Mouse (Mus musculus) stomach, embryonic 16.5 days (tissue): ENCODE measurements around the gene Cfap57. TPM values are rescaled to one million over a fixed set of nuclear protein-coding genes. Genes with fewer than 3 reads are reported as not detected.
A peak's percentile ranks its signal among the peaks of the same experiment; 100 is the strongest.
"Not testable (repeated sequence)": the region's sequence is repeated elsewhere in the genome, so short reads cannot be mapped to it uniquely, and the experiment has no call there.

Experiments used
- ATAC-seq: fragments of 200-750 bp; cut with Nextera tagmentation; 2 replicates; pipeline ENCODE4 v1.8.0; 2017; ENCODE audit warnings: moderate number of reproducible peaks, moderate TSS enrichment; ENCODE audit not compliant: insufficient read depth, low FRiP score
- H3K27ac ChIP-seq: fragments of 300-500 bp; sonication (generic); 2 replicates; pipeline ENCODE4 v1.5.1; 2014; ENCODE audit warnings: low read length
- H3K27me3 ChIP-seq: fragments of 300-500 bp; sonication (generic); 2 replicates; pipeline ENCODE4 v1.6.1; 2014; ENCODE audit warnings: low read length, control low read depth, mixed read lengths; ENCODE audit not compliant: control insufficient read depth, insufficient read depth
- H3K36me3 ChIP-seq: fragments of 300-500 bp; sonication (generic); 2 replicates; pipeline ENCODE4 v1.6.1; 2014; ENCODE audit warnings: low read length; ENCODE audit not compliant: control insufficient read depth, insufficient read depth
- H3K4me1 ChIP-seq: fragments of 300-500 bp; sonication (generic); 2 replicates; pipeline ENCODE4 v1.6.1; 2014; ENCODE audit warnings: low read length, control low read depth, mixed read lengths; ENCODE audit not compliant: control insufficient read depth, insufficient read depth
- H3K4me2 ChIP-seq: fragments of 300-500 bp; sonication (generic); 2 replicates; pipeline ENCODE4 v1.6.1; 2014; ENCODE audit warnings: low read depth, low read length, mixed read lengths
- H3K4me3 ChIP-seq: fragments of 300-500 bp; sonication (generic); replicated peaks from 2 replicates; pipeline ENCODE4 v1.5.1; 2014; ENCODE audit warnings: mild to moderate bottlenecking, low read length
- H3K9ac ChIP-seq: fragments of 300-500 bp; sonication (generic); 2 replicates; pipeline ENCODE4 v1.6.1; 2014; ENCODE audit warnings: low read length
- H3K9me3 ChIP-seq: fragments of 300-500 bp; sonication (generic); replicated peaks from 2 replicates; pipeline ENCODE4 v1.6.1; 2016; ENCODE audit warnings: low read length, control low read depth; ENCODE audit not compliant: control insufficient read depth
- WGBS: fragments of 180-500 bp; shearing (Covaris S2); extraction: QIAGEN DNeasy Blood & Tissue Kit; methylation state at CpG from one replicate; pipeline ENCODE4 v1.1.7; 2014; 5-methylcytosine and 5-hydroxymethylcytosine counted together
- polyA plus RNA-seq: library from polyadenylated mRNA; unstranded; fragments of >200 nt; fragmentation: Nextera tagmentation; extraction: Ambion mirVana; gene quantifications from 2 replicates; pipeline ENCODE4 v1.2.1, GENCODE M21; 2015

The Cfap57 gene
- polyA plus RNA-seq, 1 experiment from 2014 or later: 0.25 TPM

DNA sequence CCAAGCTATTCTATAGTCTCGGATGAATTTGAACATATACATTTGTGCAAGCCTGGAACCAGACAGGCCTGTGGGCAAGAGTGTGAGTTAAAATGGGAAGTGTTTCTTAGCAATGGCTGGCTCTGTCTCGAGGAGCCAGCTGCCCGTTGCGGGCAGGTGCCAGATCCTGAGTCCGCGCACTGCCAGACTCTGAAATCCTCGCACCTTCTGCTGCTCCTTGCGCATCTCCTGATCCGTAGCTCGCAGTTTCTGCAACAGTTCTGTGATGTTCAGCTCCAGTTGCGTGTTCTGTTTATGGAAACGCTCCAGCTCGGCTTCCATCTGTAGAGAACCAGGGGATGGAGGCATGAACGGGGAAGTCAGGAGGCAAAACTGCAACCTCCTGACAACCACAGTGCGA, 49.1 kb downstream of the Cfap57 start:
- Histone ChIP-seq H3K9ac (no peak overlapping the region), H3K36me3 (no peaks in the 10 kb centered on the region), H3K4me3 (no peak overlapping the region), H3K4me1 (no peaks in the 10 kb centered on the region), H3K27me3 (peaks cover under 1% of the 10 kb centered on the region; the same call in 1 of the 2 replicates), H3K27ac (no peak overlapping the region), H3K9me3 (no peaks in the 10 kb centered on the region), H3K4me2 (no peak overlapping the region)
- no peak for ATAC-seq
- WGBS: 80% methylated on average over 15 of the region's 15 CpGs

DNA sequence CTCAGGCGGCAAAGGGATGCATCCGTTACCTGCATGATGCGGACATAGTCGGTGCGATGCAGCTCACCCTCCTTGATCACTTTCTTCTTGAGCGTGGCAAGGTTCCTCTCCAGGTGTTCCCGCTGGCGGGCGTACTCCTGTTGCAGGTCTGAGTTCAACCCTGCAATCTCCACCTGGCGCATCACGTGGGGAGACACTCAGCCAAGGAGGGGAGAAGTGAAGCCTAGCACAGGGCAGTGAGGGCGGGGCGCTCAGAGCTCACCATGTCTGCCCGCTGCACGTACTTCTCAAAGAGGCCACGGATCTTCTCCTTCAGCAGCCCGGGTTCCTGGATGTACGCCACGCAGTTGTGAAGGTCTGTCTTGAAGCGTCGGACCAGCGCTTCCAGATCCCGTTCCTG, 51.3 kb downstream of the Cfap57 start:
- H3K4me1 ChIP-seq: no peaks in the 10 kb centered on the region
- H3K36me3 ChIP-seq: no peaks in the 10 kb centered on the region
- no peak overlapping the region for H3K4me3 ChIP-seq
- no peak overlapping the region for H3K27ac ChIP-seq
- H3K9ac ChIP-seq: no peak overlapping the region
- WGBS: 74% methylated on average over 23 of the region's 23 CpGs
- H3K4me2 ChIP-seq: no peak overlapping the region
- no peaks in the 10 kb centered on the region for H3K27me3 ChIP-seq
- H3K9me3 ChIP-seq: no peaks in the 10 kb centered on the region
- ATAC-seq: no peak

DNA sequence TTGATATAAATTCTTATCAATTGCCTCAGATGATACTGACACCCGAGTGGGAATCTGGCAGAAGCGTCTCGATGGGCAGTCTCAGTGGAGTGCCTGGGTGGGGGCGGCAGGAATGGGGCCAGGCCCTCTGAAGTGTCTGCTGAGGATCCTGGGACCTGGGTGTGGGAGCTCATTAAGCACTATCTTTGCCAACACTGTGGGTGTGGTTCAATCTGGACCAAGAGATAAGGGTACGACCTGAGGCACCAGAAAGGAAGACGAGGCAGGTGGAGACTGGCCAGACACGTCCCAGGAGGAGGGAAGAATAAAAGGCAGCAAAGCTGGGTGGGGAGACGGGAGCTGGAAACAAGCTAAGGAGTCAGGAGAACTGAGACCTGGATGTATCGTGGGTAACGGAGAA, 51.9 kb downstream of the Cfap57 start:
- 50% methylated on average over 10 of the region's 10 CpGs for WGBS
- H3K4me3 ChIP-seq: no peak overlapping the region
- ATAC-seq: no peak
- H3K36me3 ChIP-seq: no peaks in the 10 kb centered on the region
- no peak overlapping the region for H3K4me2 ChIP-seq
- no peaks in the 10 kb centered on the region for H3K9me3 ChIP-seq
- H3K9ac ChIP-seq: no peak overlapping the region
- no peaks in the 10 kb centered on the region for H3K27me3 ChIP-seq
- H3K27ac ChIP-seq: no peak overlapping the region
- no peaks in the 10 kb centered on the region for H3K4me1 ChIP-seq

DNA sequence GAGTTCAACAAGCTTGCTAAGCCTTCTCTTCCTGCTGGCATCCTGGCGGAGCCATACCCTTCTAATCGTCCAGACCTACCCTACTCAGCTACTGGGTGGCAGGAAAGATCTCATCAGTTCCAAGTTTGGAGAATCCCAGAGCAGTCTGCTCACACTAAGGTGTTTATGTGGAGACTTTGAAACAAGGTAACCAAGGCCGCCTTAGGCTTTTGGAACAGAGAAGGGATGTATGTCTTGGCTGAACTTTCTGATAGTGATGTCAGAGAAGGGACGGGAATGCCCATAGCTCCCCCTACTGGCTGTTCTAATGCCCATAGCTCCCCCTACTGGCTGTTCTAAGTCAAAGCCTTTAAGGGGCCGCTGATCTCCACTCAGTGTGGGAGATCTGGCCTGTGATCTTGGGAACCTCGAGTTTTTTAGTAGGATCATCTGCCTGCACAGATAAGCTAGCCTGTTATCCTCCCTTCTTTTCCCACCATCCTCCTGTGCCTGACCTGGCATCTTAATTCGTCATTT, 54.4 kb downstream of the Cfap57 start:
- Histone ChIP-seq H3K4me1 (no peaks in the 10 kb centered on the region), H3K27ac (no peak overlapping the region), H3K4me2 (no peak overlapping the region), H3K9ac (no peak overlapping the region), H3K4me3 (no peak overlapping the region), H3K27me3 (no peaks in the 10 kb centered on the region), H3K36me3 (no peaks in the 10 kb centered on the region), H3K9me3 (no peaks in the 10 kb centered on the region)
- WGBS: 26% methylated on average over 7 of the region's 7 CpGs
- ATAC-seq: no peak

DNA sequence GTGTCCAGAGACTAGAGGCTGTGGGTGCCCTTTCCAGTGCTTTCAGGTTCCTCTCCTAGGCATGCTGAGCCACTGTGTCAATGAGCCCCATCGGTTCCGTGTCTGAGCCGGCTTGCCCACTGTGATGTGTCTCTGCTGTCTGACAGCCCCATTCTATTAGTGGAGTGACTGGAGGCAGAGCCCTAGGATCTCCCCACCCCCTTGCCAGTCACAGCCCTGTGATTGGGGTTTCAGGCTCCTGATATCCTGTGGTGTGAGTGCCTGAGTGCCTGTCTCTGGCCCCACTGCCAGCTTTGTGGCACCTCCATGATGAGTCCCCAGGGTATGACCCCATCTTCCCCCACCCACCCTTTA, 55.7 kb downstream of the Cfap57 start:
- Histone ChIP-seq H3K9ac (no peak overlapping the region), H3K4me3 (no peak overlapping the region), H3K4me2 (no peak overlapping the region), H3K9me3 (no peaks in the 10 kb centered on the region), H3K27me3 (no peaks in the 10 kb centered on the region), H3K27ac (no peak overlapping the region), H3K4me1 (no peaks in the 10 kb centered on the region), H3K36me3 (no peaks in the 10 kb centered on the region)
- ATAC-seq: no peak
- 53% methylated on average over 3 of the region's 3 CpGs for WGBS

DNA sequence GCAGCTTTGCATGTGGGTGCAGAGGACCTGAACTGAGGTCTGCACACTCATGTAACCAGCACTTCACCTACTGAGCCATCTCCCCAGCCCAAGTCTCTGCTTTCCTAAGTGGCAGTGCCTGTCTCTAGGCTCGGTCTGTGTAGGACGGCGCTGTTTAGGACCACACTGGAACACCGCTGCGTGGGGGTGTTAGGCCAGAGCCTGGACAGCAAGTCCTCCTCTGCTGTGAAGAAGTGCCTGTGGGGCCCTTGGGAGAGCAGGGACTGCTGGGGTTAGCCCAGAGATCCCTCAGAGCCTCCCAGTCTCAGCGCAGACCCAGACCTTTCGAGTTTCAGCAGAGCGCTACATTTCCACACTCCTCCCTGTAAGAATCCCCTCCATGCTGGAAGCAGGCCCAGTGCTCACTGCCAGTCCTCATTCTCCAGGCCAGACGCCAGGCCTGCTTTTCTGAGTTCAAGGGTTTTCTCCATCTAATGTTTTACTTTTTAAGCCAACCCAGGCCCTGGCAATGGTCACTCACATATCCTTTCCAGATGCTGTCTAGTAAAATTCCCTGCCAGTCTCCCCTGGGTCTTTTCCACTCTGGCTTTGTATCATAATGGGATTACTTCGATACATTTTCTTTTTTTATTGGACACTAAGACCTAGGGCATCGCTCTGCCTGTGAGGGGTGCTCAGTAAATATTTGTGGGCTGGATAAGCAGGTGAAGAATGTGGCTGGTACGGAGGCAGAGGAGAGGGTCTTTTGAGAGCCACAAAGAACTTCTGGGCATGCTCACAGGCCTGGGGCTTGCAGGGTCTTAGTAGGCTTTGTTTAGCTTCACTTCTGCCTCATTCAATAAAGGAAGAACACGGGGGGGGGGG, 56.3 kb downstream of the Cfap57 start:
- H3K36me3 ChIP-seq: no peaks in the 10 kb centered on the region
- WGBS: 66% methylated on average over 13 of the region's 13 CpGs
- H3K9me3 ChIP-seq: no peaks in the 10 kb centered on the region
- no peaks in the 10 kb centered on the region for H3K4me1 ChIP-seq
- H3K4me3 ChIP-seq: no peak overlapping the region
- H3K4me2 ChIP-seq: no peak overlapping the region
- peak; percentile 57 for ATAC-seq
- H3K27me3 ChIP-seq: no peaks in the 10 kb centered on the region
- no peak overlapping the region for H3K9ac ChIP-seq
- H3K27ac ChIP-seq: no peak overlapping the region

DNA sequence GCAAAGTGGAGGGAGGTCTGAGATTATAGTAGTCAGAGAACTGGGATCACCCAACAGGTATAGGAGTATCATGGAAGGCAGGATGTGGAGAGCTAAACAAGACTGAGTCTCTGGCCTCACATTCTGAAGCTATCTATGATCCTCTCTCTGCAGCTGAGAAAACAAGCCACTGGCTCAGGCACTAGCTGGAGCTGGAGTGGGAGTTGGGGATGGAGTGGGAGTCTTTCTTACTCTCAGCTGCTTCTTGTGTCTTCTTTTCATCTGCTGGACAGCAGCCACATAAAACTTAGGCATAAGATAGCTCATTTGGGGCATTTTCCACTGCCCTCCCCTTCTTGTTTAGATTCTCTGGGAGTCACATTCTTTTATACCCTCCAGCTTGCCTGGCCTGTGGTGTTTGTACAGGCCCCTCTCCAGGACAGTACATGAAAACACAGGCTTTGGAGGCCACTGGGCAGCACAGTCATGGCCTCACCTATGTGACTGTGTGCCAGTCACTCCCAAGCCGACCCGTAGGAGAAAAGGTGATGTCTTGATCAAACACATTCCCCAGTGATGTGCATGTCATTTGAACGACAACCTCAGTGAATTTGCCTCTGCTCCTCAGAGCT, 67.4 kb downstream of the Cfap57 start:
- ATAC-seq: no peak
- no peak overlapping the region for H3K27ac ChIP-seq
- no peak overlapping the region for H3K9ac ChIP-seq
- no peaks in the 10 kb centered on the region for H3K27me3 ChIP-seq
- H3K36me3 ChIP-seq: no peaks in the 10 kb centered on the region
- no peaks in the 10 kb centered on the region for H3K9me3 ChIP-seq
- no peaks in the 10 kb centered on the region for H3K4me1 ChIP-seq
- 59% methylated on average over 3 of the region's 3 CpGs for WGBS
- H3K4me2 ChIP-seq: no peak overlapping the region
- H3K4me3 ChIP-seq: no peak overlapping the region

DNA sequence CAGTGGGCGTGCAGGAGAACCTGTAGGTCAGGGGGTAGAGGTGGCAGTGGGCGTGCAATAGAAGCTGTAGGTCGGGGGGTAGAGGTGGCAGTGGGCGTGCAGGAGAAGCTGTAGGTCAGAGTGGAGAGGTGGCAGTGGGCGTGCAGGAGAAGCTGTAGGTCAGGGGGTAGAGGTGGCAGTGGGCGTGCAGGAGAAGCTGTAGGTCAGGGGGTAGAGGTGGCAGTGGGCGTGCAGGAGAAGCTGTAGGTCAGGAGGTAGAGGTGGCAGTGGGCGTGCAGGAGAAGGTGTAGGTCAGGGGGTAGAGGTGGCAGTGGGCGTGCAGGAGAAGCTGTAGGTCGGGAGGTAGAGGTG, 72.5 kb downstream of the Cfap57 start:
- not testable (repeated sequence) for H3K9me3 ChIP-seq, H3K4me2 ChIP-seq, ATAC-seq, H3K4me1 ChIP-seq, H3K36me3 ChIP-seq, H3K4me3 ChIP-seq, H3K27me3 ChIP-seq, H3K9ac ChIP-seq, H3K27ac ChIP-seq
- WGBS: 85% methylated on average over 10 of the region's 10 CpGs

DNA sequence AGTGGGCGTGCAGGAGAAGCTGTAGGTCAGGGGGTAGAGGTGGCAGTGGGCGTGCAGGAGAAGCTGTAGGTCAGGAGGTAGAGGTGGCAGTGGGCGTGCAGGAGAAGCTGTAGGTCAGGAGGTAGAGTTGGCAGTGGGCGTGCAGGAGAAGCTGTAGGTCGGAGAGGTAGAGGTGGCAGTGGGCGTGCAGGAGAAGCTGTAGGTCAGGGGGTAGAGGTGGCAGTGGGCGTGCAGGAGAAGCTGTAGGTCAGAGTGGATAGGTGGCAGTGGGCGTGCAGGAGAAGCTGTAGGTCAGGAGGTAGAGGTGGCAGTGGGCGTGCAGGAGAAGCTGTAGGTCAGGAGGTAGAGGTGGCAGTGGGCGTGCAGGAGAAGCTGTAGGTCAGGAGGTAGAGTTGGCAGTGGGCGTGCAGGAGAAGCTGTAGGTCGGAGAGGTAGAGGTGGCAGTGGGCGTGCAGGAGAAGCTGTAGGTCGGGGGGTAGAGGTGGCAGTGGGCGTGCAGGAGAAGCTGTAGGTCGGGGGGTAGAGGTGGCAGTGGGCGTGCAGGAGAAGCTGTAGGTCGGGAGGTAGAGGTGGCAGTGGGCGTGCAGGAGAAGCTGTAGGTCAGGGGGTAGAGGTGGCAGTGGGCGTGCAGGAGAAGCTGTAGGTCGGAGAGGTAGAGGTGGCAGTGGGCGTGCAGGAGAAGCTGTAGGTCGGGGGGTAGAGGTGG, 73.0 kb downstream of the Cfap57 start:
- 86% methylated on average over 22 of the region's 23 CpGs for WGBS

More for the DNA sequence above, 73.0 kb downstream of the Cfap57 start:
- not testable (repeated sequence) for H3K9me3 ChIP-seq, H3K27ac ChIP-seq, H3K36me3 ChIP-seq, H3K27me3 ChIP-seq, H3K4me1 ChIP-seq, ATAC-seq, H3K4me3 ChIP-seq, H3K4me2 ChIP-seq, H3K9ac ChIP-seq
